Mouse (Mus musculus) thymus, adult 2 months (tissue): ENCODE data around the gene Usp5.

Source experiments
- CTCF ChIP-seq: fragments of 200-500 bp; IDR thresholded peaks from 2 replicates; pipeline ENCODE4 v1.5.1; 2012; ENCODE audit warnings: mild to moderate bottlenecking, control low read depth, low read length, moderate library complexity, borderline replicate concordance; ENCODE audit not compliant: control insufficient read depth, poor library complexity, insufficient read depth; ENCODE audit errors: extremely low read depth
- POLR2A ChIP-seq: fragments of 200-500 bp; IDR thresholded peaks from 2 replicates; pipeline ENCODE4 v1.6.1; 2012; ENCODE audit warnings: mild to moderate bottlenecking, low read length, control low read depth, moderate library complexity; ENCODE audit not compliant: control insufficient read depth, poor library complexity, insufficient read depth; ENCODE audit errors: extremely low read depth

- TF ChIP-seq CTCF (no peak), POLR2A (no peak)
Observed at GRCm38 (mm10) chr6:124779984-124780416, 49.3 kb downstream of the Usp5 start.
